Mouse (Mus musculus) monocyte, adult 2 months (primary cell): ENCODE results near the gene Olfr1272.
"Not testable (repeated sequence)": the region's sequence is repeated elsewhere in the genome, so short reads cannot be mapped to it uniquely, and the experiment has no call there.

Experiments
- DNase-seq, 2 experiments: peaks; one replicate each; pipeline ENCODE4 v3.0.0; 2022; ENCODE audit warnings: low spot score in 2 of 2, low read depth in 1 of 2

Gene Olfr1272

GRCm38 (mm10) chr2:90292741-90293140 is at the start of gene Olfr1272:
Olfr1272 (minus strand) TSS chr2:90292841.
- DNase-seq = no peak

- DNase-seq = not testable (repeated sequence)
These were observed 29.3 kb upstream of the Olfr1272 start, which contains the start of gene Gm13769 for GRCm38 (mm10) chr2:90321900-90322299. Gm13769 (plus strand) TSS chr2:90322200.

GRCm38 (mm10) chr2:90270932-90271331 is 21.7 kb downstream of the Olfr1272 start, which contains the start of gene Olfr1271:
Olfr1271 (minus strand) TSS chr2:90271032.
- DNase-seq = no peak

GRCm38 (mm10) chr2:90257492-90257891 is 35.1 kb downstream of the Olfr1272 start, which contains the start of gene Olfr142:
Olfr142 (minus strand) TSS chr2:90257592.
- DNase-seq = no peak
